9 mouse cellular contexts compared by ENCODE assay signal in the genomic region with DNA sequence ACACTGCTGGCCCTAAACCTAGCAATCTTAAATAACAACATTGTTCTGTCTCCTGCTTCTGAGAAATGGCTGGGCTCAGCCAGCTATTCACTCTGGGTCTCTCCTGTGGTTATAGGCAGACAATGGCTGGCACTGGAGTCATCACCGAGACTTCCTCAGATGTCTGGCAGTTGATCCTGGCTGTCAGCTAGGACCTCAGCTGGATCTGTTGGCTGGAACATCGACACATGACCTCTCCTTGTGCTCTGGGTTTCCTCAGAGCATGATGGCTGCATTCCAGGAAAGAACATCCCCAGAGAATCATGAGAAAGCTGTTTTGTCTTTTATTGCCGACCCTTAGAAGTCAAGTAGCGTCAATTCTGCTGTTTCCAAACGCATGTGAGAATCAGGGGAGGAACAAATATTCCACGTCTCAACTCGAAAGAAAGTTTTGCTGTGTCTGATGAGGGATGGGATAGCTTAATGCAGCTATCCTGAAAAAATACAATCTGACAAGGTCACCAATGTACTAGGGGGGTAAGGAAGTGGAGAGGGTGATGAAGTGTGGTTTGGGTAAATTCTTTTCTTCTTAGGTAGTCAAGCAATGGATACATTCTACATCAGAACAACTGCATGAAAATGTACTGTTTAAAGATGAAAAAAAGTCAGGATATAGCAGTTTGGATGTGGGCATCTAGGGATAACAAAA.
DNase-seq lines count a peak whose midpoint lies in the region; ATAC-seq lines count a peak whose summit lies in the region.
"Had no signal": no experiment of that assay in that cellular context is flagged by ENCODE, and none has a peak within 500 bp of the region (broad histone marks: within the 10 kb centered on the region; RNA-seq: fewer than 3 reads in every experiment).

No protein-coding gene starts in this region.

- no peak overlapping the region for H3K4me3 ChIP-seq in lung, embryonic 15.5 days
- H3K4me3 ChIP-seq: liver, embryonic 13.5 days had no signal

- no peaks in the 10 kb centered on the region for H3K36me3 ChIP-seq in lung, embryonic 15.5 days
- H3K36me3 ChIP-seq: liver, embryonic 13.5 days had no signal

- DNase-seq in adrenal gland, adult (ENCODE audit: inconsistent age in 2 of 2, low spot score in 1 of 2) = peak; percentile 48 to 72
- no peak for DNase-seq in adrenal gland, postnatal 4 days (ENCODE audit: low spot score in 2 of 2)
- peak; percentile 11 for DNase-seq in ovary, adult 18-20 months (ENCODE audit: low spot score)
- no peak for DNase-seq in ovary, postnatal 10 days (ENCODE audit: low spot score)
- DNase-seq in heart, postnatal 25 days (ENCODE audit: low spot score) = peak; percentile 81
- DNase-seq in thymus, postnatal 0 days (ENCODE audit: low spot score) = no peak
- DNase-seq in thymus, postnatal 10 days (ENCODE audit: low spot score in 2 of 2) = no peak
- DNase-seq: liver, embryonic 13.5 days had no signal

- intact Hi-C loops in heart, postnatal 25 days (cut with DNase I) = loop anchor here (10.0 kb wide), 1 partner anchor 115 kb away; no protein-coding TSS in a partner anchor

- H3K27me3 ChIP-seq in lung, embryonic 15.5 days = no peaks in the 10 kb centered on the region
- H3K27me3 ChIP-seq: liver, embryonic 13.5 days had no signal

- no peak overlapping the region for H3K4me2 ChIP-seq in lung, embryonic 15.5 days
- H3K4me2 ChIP-seq: liver, embryonic 13.5 days had no signal

- peak; percentile 89; the same call in 1 of the 2 replicates for ATAC-seq in lung, embryonic 15.5 days (ENCODE audit: borderline replicate concordance, extremely low read depth, low FRiP score, low TSS enrichment)

- peak overlapping the region; percentile 15; the same call in 1 of the 2 replicates for H3K27ac ChIP-seq in lung, embryonic 15.5 days
- H3K27ac ChIP-seq: liver, embryonic 13.5 days had no signal

- H3K9ac ChIP-seq in lung, embryonic 15.5 days = no peak overlapping the region
- H3K9ac ChIP-seq: liver, embryonic 13.5 days had no signal

- H3K4me1 ChIP-seq in lung, embryonic 15.5 days = peaks cover 10% of the 10 kb centered on the region; the same call in 1 of the 2 replicates
- H3K4me1 ChIP-seq: liver, embryonic 13.5 days had no signal

- WGBS in lung, embryonic 15.5 days = 22% methylated on average over 7 of the region's 7 CpGs

- no peaks in the 10 kb centered on the region for H3K9me3 ChIP-seq in lung, embryonic 15.5 days
- H3K9me3 ChIP-seq: liver, embryonic 13.5 days had no signal

Comparison
In these comparisons a context has a peak if more than half of its experiments do, and no peak if none do; other contexts are left out.
1. DNase-seq: peak in adrenal gland, adult (2 of 2), ovary, adult 18-20 months (single experiment) and heart, postnatal 25 days (single experiment); none in adrenal gland, postnatal 4 days (0 of 2), ovary, postnatal 10 days (single experiment), thymus, postnatal 0 days (single experiment) and thymus, postnatal 10 days (0 of 2).